In the genomic region with DNA sequence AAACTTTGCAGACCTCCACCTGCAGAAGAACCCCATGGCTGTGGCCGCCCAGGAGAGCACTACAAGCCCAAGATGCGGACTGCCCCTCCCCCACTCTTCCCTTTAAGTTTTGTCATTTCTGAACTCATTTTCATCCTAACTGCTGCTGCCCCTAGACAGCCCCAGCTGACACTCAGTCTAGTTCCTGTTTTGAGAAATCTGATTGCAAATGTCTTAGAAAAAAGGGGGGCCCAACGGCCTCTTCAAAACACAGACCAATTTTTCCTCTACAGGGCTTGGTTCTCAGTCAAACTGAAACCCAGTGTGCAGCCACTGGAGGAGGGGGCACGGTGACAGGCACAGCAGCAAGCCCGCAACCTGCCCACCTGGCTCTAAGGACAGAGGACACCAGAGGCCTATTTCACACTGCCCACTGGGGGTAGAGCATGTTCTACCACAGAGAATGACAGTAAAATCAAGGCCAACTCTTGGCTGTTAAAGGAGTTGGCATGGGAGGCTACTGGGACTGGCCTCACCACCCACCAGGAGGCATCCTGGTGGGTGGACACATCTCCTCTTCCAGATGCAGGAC, we compare ENCODE assay signal across 8 mouse cellular contexts. TPM values are rescaled to one million over a fixed set of nuclear protein-coding genes. Genes with fewer than 3 reads are reported as not detected.
A peak's percentile ranks its signal among the peaks of the same experiment; 100 is the strongest.
DNase-seq lines count a peak whose midpoint lies in the region; ATAC-seq and TF ChIP-seq lines count a peak whose summit lies in the region.

No protein-coding gene starts in this region.

- no peaks in the 10 kb centered on the region for H3K27me3 ChIP-seq in midbrain, embryonic 13.5 days

- WGBS in midbrain, embryonic 13.5 days = 80% methylated on average over 5 of the region's 5 CpGs

- DNase-seq in layer of hippocampus, adult 2 months (ENCODE audit: low spot score in 2 of 2) = no peak
- no peak for DNase-seq in layer of hippocampus, adult 18-20 months (ENCODE audit: low spot score in 2 of 2)
- DNase-seq in kidney, postnatal 36 days = peak; percentile 14 to 50
- peak; percentile 74 for DNase-seq in thymus, postnatal 4 days
- DNase-seq in right cerebral cortex, postnatal 10 days (ENCODE audit: low spot score in 2 of 2) = no peak
- no peak for DNase-seq in frontal cortex, postnatal 36 days (ENCODE audit: low spot score in 2 of 2)

- H3K4me3 ChIP-seq in layer of hippocampus, adult 2 months = peak overlapping the region; percentile 71
- H3K4me3 ChIP-seq in midbrain, embryonic 13.5 days (replicated peaks) = peak overlapping the region; percentile 98

- 0 out of 2 replicates have a peak, but pooled peaks have one; percentile 10 for ATAC-seq in erythroblast, adult 5-6 weeks (replicated peaks; ENCODE audit: low FRiP score, poor library complexity, severe bottlenecking)
- ATAC-seq in midbrain, embryonic 13.5 days = no peak

- peak overlapping the region; percentile 98; the same call in 1 of the 2 replicates for H3K9ac ChIP-seq in midbrain, embryonic 13.5 days (replicated peaks)

- peak overlapping the region; percentile 94 for H3K4me2 ChIP-seq in midbrain, embryonic 13.5 days (replicated peaks)

- no peaks in the 10 kb centered on the region for H3K9me3 ChIP-seq in midbrain, embryonic 13.5 days

- H3K27ac ChIP-seq in layer of hippocampus, adult 2 months = peak overlapping the region; percentile 97
- H3K27ac ChIP-seq in midbrain, embryonic 13.5 days = no peak overlapping the region

- 0 out of 2 replicates have a peak, but pooled peaks have one; percentile 5 for TF ChIP-seq CTCF in layer of hippocampus, adult 2 months (conservative IDR thresholded peaks at IDR 0.05)

- no peaks in the 10 kb centered on the region for H3K36me3 ChIP-seq in midbrain, embryonic 13.5 days

- peaks cover 64% of the 10 kb centered on the region for H3K4me1 ChIP-seq in midbrain, embryonic 13.5 days (replicated peaks)

RNA-seq across cellular contexts. Expression of gene Grk2, which starts 1.7 kb away (rescaled TPM):
- 100 to 1,000 TPM; 181 to 201 TPM for total RNA-seq in layer of hippocampus, adult 2 months (2021)
- 100 to 1,000 TPM; 184 to 192 TPM for total RNA-seq in layer of hippocampus, adult 18-20 months (2021)
- 63.4 and 93.2 TPM in 2 replicates for total RNA-seq in erythroblast, adult 5-6 weeks (2015; ENCODE audit: low replicate concordance)
- 40.1 and 60.1 TPM in 2 replicates for total RNA-seq in erythroblast, adult 5-6 weeks (2017; ENCODE audit: low replicate concordance)
- polyA plus RNA-seq in midbrain, embryonic 13.5 days (2015; fragmentation: Nextera tagmentation; extraction: Ambion mirVana) = 18.0 and 20.9 TPM in 2 replicates

RNA-seq across cellular contexts. Expression of gene Ankrd13d, which starts 21.4 kb away (rescaled TPM):
- total RNA-seq in layer of hippocampus, adult 2 months (2021) = 10 to 100 TPM; 63.4 to 70.7 TPM
- 10 to 100 TPM; 58.5 to 59.2 TPM for total RNA-seq in layer of hippocampus, adult 18-20 months (2021)
- total RNA-seq in erythroblast, adult 5-6 weeks (2015; ENCODE audit: low replicate concordance) = 0.63 TPM in 1 of 2 replicates, not detected in the other
- 0.84 TPM in 1 of 2 replicates, not detected in the other for total RNA-seq in erythroblast, adult 5-6 weeks (2017; ENCODE audit: low replicate concordance)
- 23.4 and 27.8 TPM in 2 replicates for polyA plus RNA-seq in midbrain, embryonic 13.5 days (2015; fragmentation: Nextera tagmentation; extraction: Ambion mirVana)

RNA-seq across cellular contexts. Expression of gene Ssh3, which starts 35.4 kb away (rescaled TPM):
- total RNA-seq in layer of hippocampus, adult 2 months (2021) = 10 to 100 TPM; 57.5 to 58.7 TPM
- 10 to 100 TPM; 49.5 to 49.6 TPM for total RNA-seq in layer of hippocampus, adult 18-20 months (2021)
- total RNA-seq in erythroblast, adult 5-6 weeks (2015; ENCODE audit: low replicate concordance) = 0.42 and 3.8 TPM in 2 replicates
- total RNA-seq in erythroblast, adult 5-6 weeks (2017; ENCODE audit: low replicate concordance) = 3.0 and 3.2 TPM in 2 replicates
- 6.0 and 8.7 TPM in 2 replicates for polyA plus RNA-seq in midbrain, embryonic 13.5 days (2015; fragmentation: Nextera tagmentation; extraction: Ambion mirVana)

Comparison
In these comparisons a context has a peak if more than half of its experiments do, and no peak if none do; other contexts are left out.
1. DNase-seq: peak in kidney, postnatal 36 days (2 of 2) and thymus, postnatal 4 days (single experiment); none in layer of hippocampus, adult 2 months (0 of 2), layer of hippocampus, adult 18-20 months (0 of 2), right cerebral cortex, postnatal 10 days (0 of 2) and frontal cortex, postnatal 36 days (0 of 2).
2. RNA of gene Ankrd13d, which starts 21.4 kb away (total RNA-seq): 63.4 to 70.7 TPM in layer of hippocampus, adult 2 months and 58.5 to 59.2 TPM in layer of hippocampus, adult 18-20 months; 0.63 to 0.84 TPM in erythroblast, adult 5-6 weeks; every median in the first group is over 10 times any median in the second.
3. RNA of gene Ssh3, which starts 35.4 kb away (total RNA-seq): 57.5 to 58.7 TPM in layer of hippocampus, adult 2 months and 49.5 to 49.6 TPM in layer of hippocampus, adult 18-20 months; 0.42 to 3.8 TPM in erythroblast, adult 5-6 weeks; every median in the first group is over 10 times any median in the second.